Mouse (Mus musculus): Measurements from ENCODE around the gene C730034F03Rik.
"Not testable (repeated sequence)": the region's sequence is repeated elsewhere in the genome, so short reads cannot be mapped to it uniquely, and the experiment has no call there.

C730034F03Rik gene

DNA sequence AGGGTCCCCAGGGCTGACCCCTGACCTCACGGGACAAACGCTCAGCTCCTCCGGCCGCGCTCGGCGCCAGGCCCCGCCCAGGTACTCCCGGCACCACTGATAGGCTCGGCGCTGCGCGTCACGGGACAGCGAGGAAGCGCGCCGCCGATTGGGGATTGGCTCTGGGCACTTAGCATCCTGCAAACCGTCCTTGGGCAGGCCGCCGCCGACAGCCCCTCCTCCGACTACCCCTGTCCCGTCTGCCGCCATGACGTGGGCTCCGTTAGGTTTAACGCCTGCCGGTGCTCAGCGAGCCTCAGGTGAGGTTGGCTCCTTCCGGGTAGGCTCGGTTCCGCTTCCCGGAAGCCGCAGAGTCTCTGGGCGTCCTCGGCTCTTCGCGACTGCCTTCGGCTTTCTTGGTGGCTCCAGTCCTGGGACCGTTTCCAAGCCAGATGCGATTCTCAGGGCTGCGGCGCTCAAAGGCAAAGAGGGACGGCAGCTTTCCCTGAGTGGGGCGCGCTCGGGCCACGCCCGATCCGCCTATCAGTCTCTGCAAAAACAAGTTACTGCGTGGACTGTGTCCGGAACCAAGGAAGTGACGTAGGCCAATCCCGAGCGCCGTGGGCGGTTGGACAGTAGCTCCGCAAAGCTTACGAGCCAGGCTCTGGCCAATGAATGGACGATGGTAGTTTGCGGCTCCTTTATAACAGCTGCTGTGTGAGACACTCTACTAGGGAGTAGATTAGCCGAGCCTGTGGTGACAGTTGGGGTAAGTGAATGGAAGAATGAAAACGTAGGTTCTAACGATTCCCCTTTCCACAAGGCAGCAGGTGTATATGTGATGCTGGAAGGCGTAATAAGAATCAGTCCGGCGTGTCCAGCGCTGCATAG is at the start of gene C730034F03Rik, which contains the start of the genes Gm44502 and Chkb:
C730034F03Rik (plus strand) TSS at position 238 of the 870 bp plus-strand sequence.
Gm44502 (minus strand) TSS at position 345 of the 870 bp plus-strand sequence.
Chkb (minus strand) TSS at position 557 of the 870 bp plus-strand sequence.
- in situ Hi-C loops (cut with MseI, MboI): no loop called here

DNA sequence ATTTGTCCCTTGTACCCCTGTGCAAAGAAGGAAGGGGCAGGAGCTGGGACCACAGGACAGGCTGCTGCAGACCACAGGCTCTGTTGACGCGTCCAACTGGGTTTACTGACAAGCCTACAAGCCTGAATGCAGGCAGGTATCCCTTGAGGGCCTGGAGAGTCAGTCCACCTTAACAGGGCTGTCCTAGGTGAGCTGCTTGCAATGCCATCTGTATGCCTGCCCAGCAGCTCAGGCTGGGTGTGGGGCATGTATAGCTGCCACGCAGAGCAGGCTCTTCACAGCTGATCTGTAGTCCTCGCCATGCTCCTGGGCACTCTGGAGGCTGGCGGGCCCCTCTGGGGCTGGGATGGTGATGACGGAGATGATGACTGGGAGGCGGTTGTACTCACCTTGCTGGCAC is 44.8 kb upstream of the C730034F03Rik start, which contains the start of gene Klhdc7b:
Klhdc7b (plus strand) TSS at position 301 of the 400 bp plus-strand sequence.
- in situ Hi-C loops (cut with MseI, MboI): no loop called here

DNA sequence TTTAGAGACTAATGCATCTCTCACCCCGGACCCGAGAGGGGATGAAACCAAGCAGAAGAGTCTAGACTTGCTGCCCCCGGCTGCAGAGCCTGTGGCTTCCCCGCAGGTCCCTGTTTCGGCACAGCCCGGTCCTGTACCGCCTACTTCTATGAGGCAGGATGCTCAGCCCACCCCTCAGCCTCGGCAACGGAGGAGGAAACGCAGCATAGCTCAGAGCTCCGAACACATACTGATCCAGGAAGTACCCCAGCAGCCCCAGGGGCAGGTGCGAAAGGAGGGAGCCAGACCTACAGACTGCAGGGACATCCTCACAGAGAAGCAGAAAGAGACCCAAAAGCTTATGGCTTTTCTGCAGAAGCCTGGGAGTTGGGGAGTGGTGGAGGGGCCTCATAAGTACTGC is 42.3 kb upstream of the C730034F03Rik start:
- in situ Hi-C loops (cut with MseI, MboI): no loop called here

DNA sequence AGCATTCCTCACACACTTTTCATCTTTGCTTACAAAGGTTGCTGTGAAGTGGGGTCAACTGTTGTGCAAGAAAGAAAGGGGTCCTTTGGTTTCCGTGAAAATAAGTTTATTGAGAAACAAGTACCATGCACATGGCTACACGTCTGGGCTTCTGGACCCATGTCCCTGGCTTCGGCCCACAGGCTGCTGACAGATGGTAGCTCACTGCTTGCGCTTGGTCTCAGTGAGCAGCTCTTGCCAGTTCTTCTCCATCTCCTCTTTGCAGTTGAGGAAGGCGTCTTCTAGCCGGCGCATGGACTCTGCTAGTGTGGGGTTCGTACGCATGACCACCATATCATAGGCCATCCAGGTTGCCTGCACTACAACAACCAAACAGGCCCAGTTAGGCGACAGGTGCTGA is 39.3 kb upstream of the C730034F03Rik start:
- in situ Hi-C loops (cut with MseI, MboI): no loop called here

DNA sequence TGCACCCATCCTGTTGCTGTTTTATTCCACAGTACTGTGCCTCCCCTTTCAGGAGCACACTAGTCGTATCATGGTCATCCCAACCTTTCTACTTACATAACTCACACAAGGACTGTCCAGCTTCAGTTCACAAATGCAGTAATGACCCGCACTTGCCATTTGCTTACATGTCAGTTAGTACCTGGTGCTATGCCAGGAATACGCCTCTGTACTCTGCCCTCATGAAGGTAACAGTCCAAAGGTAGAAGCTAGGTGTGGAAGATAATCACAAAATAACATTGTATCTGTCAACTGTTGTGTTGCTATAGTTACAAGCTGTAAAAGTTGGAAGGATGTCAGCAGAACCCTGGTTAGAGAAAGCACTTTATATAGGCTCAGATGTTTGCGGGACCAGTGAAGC is 32.5 kb upstream of the C730034F03Rik start:
- in situ Hi-C loops (cut with MseI, MboI): no loop called here

GRCm38 (mm10) chr15:89398146-89398545 is 31.2 kb upstream of the C730034F03Rik start:
- in situ Hi-C loops (cut with MseI, MboI): no loop called here

DNA sequence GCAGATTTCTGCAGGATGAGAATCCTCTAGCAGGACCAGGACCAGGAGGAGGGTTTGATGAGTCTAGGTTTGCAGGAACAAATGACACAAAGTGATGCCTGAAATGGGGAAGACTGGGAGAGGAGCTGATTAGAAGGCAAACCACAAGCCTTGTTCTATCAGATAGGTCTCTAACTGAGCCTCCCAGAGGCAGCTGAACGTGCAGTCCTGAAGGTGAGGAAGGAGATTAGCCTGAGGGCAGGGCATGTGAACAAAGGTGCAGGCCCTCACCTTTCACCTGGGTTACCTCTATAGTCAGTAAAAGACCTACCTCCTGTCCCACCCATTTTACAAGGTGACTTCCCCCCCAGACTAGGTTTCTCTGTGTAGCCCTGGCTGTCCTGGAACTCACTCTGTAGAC is 29.7 kb upstream of the C730034F03Rik start:
- in situ Hi-C loops (cut with MseI, MboI): no loop called here

DNA sequence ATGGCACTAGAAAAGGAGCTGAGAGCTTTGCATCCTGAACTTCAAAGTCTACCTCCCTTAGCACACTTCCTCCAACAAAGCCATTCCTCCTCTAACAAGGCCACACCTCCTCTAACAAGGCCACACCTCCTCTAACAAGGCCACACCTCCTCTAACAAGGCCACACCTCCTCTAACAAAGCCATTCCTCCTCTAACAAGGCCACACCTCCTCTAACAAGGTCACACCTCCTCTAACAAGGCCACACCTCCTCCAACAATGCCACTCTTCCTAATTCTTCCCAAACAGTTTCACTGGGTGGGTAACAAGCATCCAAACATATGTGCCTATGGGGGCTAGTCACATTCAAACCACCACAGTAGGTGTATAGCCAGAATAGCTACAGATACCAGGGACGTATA is 26.9 kb upstream of the C730034F03Rik start:
- in situ Hi-C loops (cut with MseI, MboI): no loop called here

DNA sequence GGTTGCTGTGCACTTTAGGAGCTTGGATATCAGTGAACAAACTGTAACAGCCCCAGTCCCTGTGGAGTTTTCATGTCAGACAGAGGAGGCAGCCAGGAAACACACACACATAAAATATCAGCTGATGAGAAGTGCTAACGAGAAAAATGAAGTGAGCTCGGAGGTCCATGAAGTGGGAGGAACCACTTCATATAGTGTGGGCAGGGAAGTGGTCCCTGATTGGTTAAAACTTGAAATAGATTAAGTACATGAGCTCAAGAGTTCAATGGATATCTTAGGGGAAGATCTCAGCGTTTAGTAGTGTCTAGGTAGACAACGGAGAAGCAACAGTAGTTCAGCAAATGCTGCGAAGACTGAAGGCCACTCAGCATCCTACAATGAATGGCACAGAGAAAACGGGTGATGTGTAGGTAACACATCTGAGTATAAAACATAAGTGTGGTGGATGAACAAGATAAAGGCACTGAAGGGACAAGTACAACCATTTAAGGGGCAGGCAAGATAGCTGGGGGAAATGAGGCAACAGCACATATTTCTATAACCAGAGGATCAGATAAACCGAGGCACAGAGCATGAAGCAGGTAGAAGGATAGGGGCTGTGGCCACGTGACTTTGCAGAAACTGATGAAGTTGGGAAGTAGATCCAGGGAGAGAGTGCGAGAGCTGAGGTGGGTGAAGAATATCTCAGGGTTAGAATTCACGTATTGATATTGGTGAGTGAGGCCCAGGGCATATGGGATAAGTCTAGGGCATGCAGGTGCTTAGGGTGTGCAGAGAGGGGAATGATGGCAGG is 24.4 kb upstream of the C730034F03Rik start:
- in situ Hi-C loops (cut with MseI, MboI): no loop called here

GRCm38 (mm10) chr15:89406691-89407090 is 22.7 kb upstream of the C730034F03Rik start:
- in situ Hi-C loops (cut with MseI, MboI): no loop called here

GRCm38 (mm10) chr15:89410118-89410517 is 19.3 kb upstream of the C730034F03Rik start, which contains the start of gene Syce3:
Syce3 (minus strand) TSS chr15:89410503.
- in situ Hi-C loops (cut with MseI, MboI): no loop called here

DNA sequence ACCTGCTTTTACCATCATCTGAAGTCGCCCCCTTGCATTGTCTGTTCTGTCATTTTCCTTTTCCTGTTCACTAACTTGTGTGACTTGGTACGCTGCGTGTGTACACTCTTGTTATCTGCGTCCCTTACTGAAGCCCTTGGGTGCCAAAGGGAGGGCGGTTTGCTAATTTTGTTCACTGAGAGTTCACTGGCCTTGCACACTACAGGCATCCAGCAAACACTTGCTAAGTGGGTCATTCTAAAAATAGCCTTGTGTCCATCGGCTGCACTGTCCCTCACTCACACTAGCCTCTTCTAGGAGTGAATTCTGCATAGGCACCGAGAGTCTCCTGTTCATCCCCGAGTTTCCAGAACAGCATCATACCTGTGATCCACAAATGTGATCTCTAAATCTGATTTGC is 14.1 kb upstream of the C730034F03Rik start:
- in situ Hi-C loops (cut with MseI, MboI): no loop called here

DNA sequence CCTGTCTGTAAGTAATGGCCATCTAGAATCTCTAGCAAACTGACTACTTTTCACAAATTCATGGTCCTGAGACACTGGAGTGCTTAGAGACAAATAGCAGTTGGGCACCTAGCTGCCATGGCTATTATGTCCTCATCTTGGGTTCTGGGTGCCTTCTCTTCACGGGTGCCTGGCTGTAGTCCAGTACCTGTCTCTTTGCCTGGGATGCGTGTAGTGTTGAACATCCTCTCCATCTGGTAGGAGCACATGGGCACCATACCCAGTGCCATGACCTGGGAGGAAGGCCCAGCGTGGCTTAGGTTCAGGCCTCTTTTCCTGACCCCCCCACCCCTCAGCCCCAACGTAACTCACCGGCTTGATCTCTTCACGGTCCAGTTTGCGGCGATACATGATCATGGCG is 7.5 kb upstream of the C730034F03Rik start:
- in situ Hi-C loops (cut with MseI, MboI): no loop called here

GRCm38 (mm10) chr15:89424621-89425020 is 4.8 kb upstream of the C730034F03Rik start:
- in situ Hi-C loops (cut with MseI, MboI): no loop called here

GRCm38 (mm10) chr15:89425711-89426121 is 3.7 kb upstream of the C730034F03Rik start, which contains the start of gene Cpt1b:
Cpt1b (minus strand) TSS chr15:89425863.
- in situ Hi-C loops (cut with MseI, MboI): no loop called here

GRCm38 (mm10) chr15:89426716-89427115 is 2.7 kb upstream of the C730034F03Rik start:
- in situ Hi-C loops (cut with MseI, MboI): no loop called here

DNA sequence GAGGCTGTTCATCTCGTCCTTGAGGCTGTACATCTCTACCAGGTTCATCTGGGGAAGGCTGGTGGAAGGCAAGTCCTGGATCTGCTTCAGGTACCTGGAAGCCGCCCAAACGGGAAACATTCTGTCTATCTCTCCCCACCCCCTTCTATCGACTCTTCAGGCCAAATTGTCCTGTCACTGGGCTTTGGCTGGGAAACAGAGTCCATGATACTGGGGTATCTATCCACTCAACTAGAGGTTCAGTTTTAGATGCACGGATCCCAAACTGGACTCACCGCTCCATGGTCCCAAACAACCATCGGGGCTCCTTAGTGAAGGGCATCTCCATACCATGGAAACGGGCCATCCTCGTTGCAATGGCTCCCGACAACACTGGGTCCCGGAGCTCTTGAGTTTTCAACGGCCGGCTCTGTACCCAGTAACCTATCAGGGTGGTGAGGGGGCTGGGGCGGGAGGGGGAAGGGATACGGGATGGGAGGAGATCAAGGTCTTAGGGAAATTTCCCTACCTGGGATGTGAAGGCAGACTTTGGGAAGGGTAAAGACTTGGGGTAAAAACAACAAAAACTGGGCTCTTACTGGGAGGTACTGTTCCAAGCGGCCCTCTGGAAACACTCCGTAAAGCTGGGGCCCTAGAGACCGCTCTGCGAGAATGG is 1.1 kb upstream of the C730034F03Rik start:
- in situ Hi-C loops (cut with MseI, MboI): no loop called here

GRCm38 (mm10) chr15:89428821-89429351 is 503 bp upstream of the C730034F03Rik start:
- in situ Hi-C loops (cut with MseI, MboI): no loop called here

DNA sequence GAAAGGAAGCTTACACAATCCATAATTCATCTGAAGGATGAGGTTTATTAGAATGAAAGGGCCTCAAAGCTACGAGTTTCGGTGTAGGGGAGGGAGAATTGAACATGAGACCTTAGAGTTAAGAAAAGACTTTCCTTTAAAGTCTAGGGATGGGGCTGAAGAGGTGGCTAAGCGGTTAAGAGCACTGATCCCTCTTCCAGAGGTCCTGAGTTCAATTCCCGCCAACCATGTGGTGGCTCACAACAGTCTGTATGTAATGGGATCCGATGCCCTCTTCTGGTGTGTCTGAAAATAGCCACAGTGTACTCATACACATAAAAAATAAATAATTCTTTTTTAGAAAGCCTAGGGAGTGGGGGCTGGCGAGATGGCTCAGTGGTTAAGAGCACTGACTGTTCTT is 952 bp downstream of the C730034F03Rik start:
- in situ Hi-C loops (cut with MseI, MboI): no loop called here

GRCm38 (mm10) chr15:89430771-89431170 is 1.4 kb downstream of the C730034F03Rik start:
- in situ Hi-C loops (cut with MseI, MboI): not testable (repeated sequence)

GRCm38 (mm10) chr15:89431271-89431670 is 1.9 kb downstream of the C730034F03Rik start:
- in situ Hi-C loops (cut with MseI, MboI): no loop called here
